Mouse (Mus musculus): ENCODE measurements around the gene Cdh13. TPM values are rescaled to one million over a fixed set of nuclear protein-coding genes. Genes with fewer than 3 reads are reported as not detected.

Cdh13 gene
- polyA plus RNA-seq, 1 experiment from 2014 or later = 198 TPM

GRCm38 (mm10) chr8:118849515-118849914 lies 566.0 kb downstream of the Cdh13 start:
- Histone ChIP-seq H3K9ac (replicated peaks; ENCODE audit: low read depth, low read length) (no peak overlapping the region), H3K27me3 (ENCODE audit: control insufficient read depth, insufficient read depth, low read length) (no peaks in the 10 kb centered on the region), H3K27ac (ENCODE audit: low read depth, low read length) (no peak overlapping the region), H3K4me2 (ENCODE audit: low read depth, low read length) (no peak overlapping the region), H3K36me3 (ENCODE audit: control insufficient read depth, insufficient read depth, low read length) (no peaks in the 10 kb centered on the region), H3K4me3 (ENCODE audit: low read depth, low read length) (no peak overlapping the region), H3K9me3 (ENCODE audit: control insufficient read depth, low read length) (no peaks in the 10 kb centered on the region), H3K4me1 (ENCODE audit: control insufficient read depth, insufficient read depth, low read length) (no peaks in the 10 kb centered on the region)
- 79% methylated on average over 3 of the region's 3 CpGs for WGBS
- ATAC-seq (ENCODE audit: low read depth) = peak; percentile 44; the same call in 1 of the 2 replicates

- WGBS = 20% methylated on average over 6 of the region's 6 CpGs
Measured at GRCm38 (mm10) chr8:118850381-118850780, 566.8 kb downstream of the Cdh13 start.

GRCm38 (mm10) chr8:118851361-118851760 lies 567.8 kb downstream of the Cdh13 start:
- ATAC-seq (ENCODE audit: low read depth) = no peak
- Histone ChIP-seq H3K9me3 (ENCODE audit: control insufficient read depth, low read length) (no peaks in the 10 kb centered on the region), H3K9ac (replicated peaks; ENCODE audit: low read depth, low read length) (no peak overlapping the region), H3K4me2 (ENCODE audit: low read depth, low read length) (no peak overlapping the region), H3K4me1 (ENCODE audit: control insufficient read depth, insufficient read depth, low read length) (no peaks in the 10 kb centered on the region), H3K27ac (ENCODE audit: low read depth, low read length) (no peak overlapping the region), H3K27me3 (ENCODE audit: control insufficient read depth, insufficient read depth, low read length) (no peaks in the 10 kb centered on the region), H3K36me3 (ENCODE audit: control insufficient read depth, insufficient read depth, low read length) (no peaks in the 10 kb centered on the region), H3K4me3 (ENCODE audit: low read depth, low read length) (no peak overlapping the region)
- WGBS = 95% methylated on average over 10 of the region's 10 CpGs

More at GRCm38 (mm10) chr8:118850381-118850780, 566.8 kb downstream of the Cdh13 start:
- Histone ChIP-seq H3K9ac (replicated peaks; ENCODE audit: low read depth, low read length) (no peak overlapping the region), H3K9me3 (ENCODE audit: control insufficient read depth, low read length) (no peaks in the 10 kb centered on the region), H3K27me3 (ENCODE audit: control insufficient read depth, insufficient read depth, low read length) (no peaks in the 10 kb centered on the region), H3K4me3 (ENCODE audit: low read depth, low read length) (no peak overlapping the region), H3K4me1 (ENCODE audit: control insufficient read depth, insufficient read depth, low read length) (no peaks in the 10 kb centered on the region), H3K4me2 (ENCODE audit: low read depth, low read length) (no peak overlapping the region), H3K27ac (ENCODE audit: low read depth, low read length) (no peak overlapping the region), H3K36me3 (ENCODE audit: control insufficient read depth, insufficient read depth, low read length) (no peaks in the 10 kb centered on the region)
- ATAC-seq (ENCODE audit: low read depth) = peak; percentile 61; the same call in 1 of the 2 replicates

- no peak overlapping the region for H3K9ac ChIP-seq (replicated peaks; ENCODE audit: low read depth, low read length)
- H3K4me2 ChIP-seq (ENCODE audit: low read depth, low read length) = no peak overlapping the region
- H3K4me3 ChIP-seq (ENCODE audit: low read depth, low read length) = no peak overlapping the region
- no peaks in the 10 kb centered on the region for H3K9me3 ChIP-seq (ENCODE audit: control insufficient read depth, low read length)
- no peak for ATAC-seq (ENCODE audit: low read depth)
- H3K27me3 ChIP-seq (ENCODE audit: control insufficient read depth, insufficient read depth, low read length) = no peaks in the 10 kb centered on the region
- WGBS = 83% methylated on average over 12 of the region's 12 CpGs
- no peaks in the 10 kb centered on the region for H3K4me1 ChIP-seq (ENCODE audit: control insufficient read depth, insufficient read depth, low read length)
- H3K36me3 ChIP-seq (ENCODE audit: control insufficient read depth, insufficient read depth, low read length) = no peaks in the 10 kb centered on the region
- no peak overlapping the region for H3K27ac ChIP-seq (ENCODE audit: low read depth, low read length)
Measured at GRCm38 (mm10) chr8:118852861-118853260, 569.3 kb downstream of the Cdh13 start.

- WGBS = 90% methylated on average over 8 of the region's 8 CpGs
- no peaks in the 10 kb centered on the region for H3K4me1 ChIP-seq (ENCODE audit: control insufficient read depth, insufficient read depth, low read length)
- no peak for ATAC-seq (ENCODE audit: low read depth)
- no peak overlapping the region for H3K27ac ChIP-seq (ENCODE audit: low read depth, low read length)
- H3K4me3 ChIP-seq (ENCODE audit: low read depth, low read length) = no peak overlapping the region
- no peaks in the 10 kb centered on the region for H3K36me3 ChIP-seq (ENCODE audit: control insufficient read depth, insufficient read depth, low read length)
- no peak overlapping the region for H3K9ac ChIP-seq (replicated peaks; ENCODE audit: low read depth, low read length)
- no peaks in the 10 kb centered on the region for H3K9me3 ChIP-seq (ENCODE audit: control insufficient read depth, low read length)
- no peaks in the 10 kb centered on the region for H3K27me3 ChIP-seq (ENCODE audit: control insufficient read depth, insufficient read depth, low read length)
- no peak overlapping the region for H3K4me2 ChIP-seq (ENCODE audit: low read depth, low read length)
Measured at GRCm38 (mm10) chr8:118854656-118855055, 571.1 kb downstream of the Cdh13 start.

GRCm38 (mm10) chr8:118866332-118866731 lies 582.8 kb downstream of the Cdh13 start:
- H3K4me2 ChIP-seq (ENCODE audit: low read depth, low read length) = no peak overlapping the region

GRCm38 (mm10) chr8:118870711-118871110 lies 587.2 kb downstream of the Cdh13 start:
- Histone ChIP-seq H3K27ac (ENCODE audit: low read depth, low read length) (no peak overlapping the region), H3K36me3 (ENCODE audit: control insufficient read depth, insufficient read depth, low read length) (no peaks in the 10 kb centered on the region), H3K4me1 (ENCODE audit: control insufficient read depth, insufficient read depth, low read length) (no peaks in the 10 kb centered on the region), H3K27me3 (ENCODE audit: control insufficient read depth, insufficient read depth, low read length) (no peaks in the 10 kb centered on the region), H3K9me3 (ENCODE audit: control insufficient read depth, low read length) (no peaks in the 10 kb centered on the region), H3K9ac (replicated peaks; ENCODE audit: low read depth, low read length) (no peak overlapping the region), H3K4me3 (ENCODE audit: low read depth, low read length) (no peak overlapping the region), H3K4me2 (ENCODE audit: low read depth, low read length) (no peak overlapping the region)
- 90% methylated on average over 8 of the region's 8 CpGs for WGBS
- ATAC-seq (ENCODE audit: low read depth) = no peak

More at GRCm38 (mm10) chr8:118866332-118866731, 582.8 kb downstream of the Cdh13 start:
- Histone ChIP-seq H3K4me3 (ENCODE audit: low read depth, low read length) (no peak overlapping the region), H3K27ac (ENCODE audit: low read depth, low read length) (no peak overlapping the region), H3K9me3 (ENCODE audit: control insufficient read depth, low read length) (no peaks in the 10 kb centered on the region), H3K4me1 (ENCODE audit: control insufficient read depth, insufficient read depth, low read length) (0 out of 2 replicates have a peak, but pooled peaks cover 6% of the 10 kb centered on the region), H3K9ac (replicated peaks; ENCODE audit: low read depth, low read length) (no peak overlapping the region), H3K27me3 (ENCODE audit: control insufficient read depth, insufficient read depth, low read length) (no peaks in the 10 kb centered on the region), H3K36me3 (ENCODE audit: control insufficient read depth, insufficient read depth, low read length) (no peaks in the 10 kb centered on the region)
- WGBS = 70% methylated on average over 6 of the region's 6 CpGs
- no peak for ATAC-seq (ENCODE audit: low read depth)

GRCm38 (mm10) chr8:118879939-118880825 lies 596.6 kb downstream of the Cdh13 start:
- H3K4me1 ChIP-seq (ENCODE audit: control insufficient read depth, insufficient read depth, low read length) = peaks cover 10% of the 10 kb centered on the region; the same call in 1 of the 2 replicates
- H3K27ac ChIP-seq (ENCODE audit: low read depth, low read length) = 0 out of 2 replicates have a peak overlapping the region, but pooled peaks have one; percentile 1
- ATAC-seq (ENCODE audit: low read depth) = no peak
- H3K9ac ChIP-seq (replicated peaks; ENCODE audit: low read depth, low read length) = no peak overlapping the region
- 74% methylated on average over 11 of the region's 11 CpGs for whole genome bisulfite sequencing
- no peaks in the 10 kb centered on the region for H3K9me3 ChIP-seq (ENCODE audit: control insufficient read depth, low read length)
- no peaks in the 10 kb centered on the region for H3K27me3 ChIP-seq (ENCODE audit: control insufficient read depth, insufficient read depth, low read length)
- no peaks in the 10 kb centered on the region for H3K36me3 ChIP-seq (ENCODE audit: control insufficient read depth, insufficient read depth, low read length)
- H3K4me3 ChIP-seq (ENCODE audit: low read depth, low read length) = no peak overlapping the region
- H3K4me2 ChIP-seq (ENCODE audit: low read depth, low read length) = no peak overlapping the region

- Histone ChIP-seq H3K9ac (replicated peaks; ENCODE audit: low read depth, low read length) (no peak overlapping the region), H3K4me2 (ENCODE audit: low read depth, low read length) (no peak overlapping the region), H3K36me3 (ENCODE audit: control insufficient read depth, insufficient read depth, low read length) (no peaks in the 10 kb centered on the region), H3K4me3 (ENCODE audit: low read depth, low read length) (no peak overlapping the region), H3K4me1 (ENCODE audit: control insufficient read depth, insufficient read depth, low read length) (peaks cover 11% of the 10 kb centered on the region; the same call in 1 of the 2 replicates), H3K27me3 (ENCODE audit: control insufficient read depth, insufficient read depth, low read length) (no peaks in the 10 kb centered on the region), H3K27ac (ENCODE audit: low read depth, low read length) (peak overlapping the region; percentile 45), H3K9me3 (ENCODE audit: control insufficient read depth, low read length) (no peaks in the 10 kb centered on the region)
- 36% methylated on average over 8 of the region's 8 CpGs for whole genome bisulfite sequencing
- no peak for ATAC-seq (ENCODE audit: low read depth)
Measured at GRCm38 (mm10) chr8:118884296-118884695, 600.8 kb downstream of the Cdh13 start.

Measured in neural tube, embryonic 14.5 days (tissue).